Mouse (Mus musculus): ENCODE measurements around the gene Ykt6.

The Ykt6 gene

DNA sequence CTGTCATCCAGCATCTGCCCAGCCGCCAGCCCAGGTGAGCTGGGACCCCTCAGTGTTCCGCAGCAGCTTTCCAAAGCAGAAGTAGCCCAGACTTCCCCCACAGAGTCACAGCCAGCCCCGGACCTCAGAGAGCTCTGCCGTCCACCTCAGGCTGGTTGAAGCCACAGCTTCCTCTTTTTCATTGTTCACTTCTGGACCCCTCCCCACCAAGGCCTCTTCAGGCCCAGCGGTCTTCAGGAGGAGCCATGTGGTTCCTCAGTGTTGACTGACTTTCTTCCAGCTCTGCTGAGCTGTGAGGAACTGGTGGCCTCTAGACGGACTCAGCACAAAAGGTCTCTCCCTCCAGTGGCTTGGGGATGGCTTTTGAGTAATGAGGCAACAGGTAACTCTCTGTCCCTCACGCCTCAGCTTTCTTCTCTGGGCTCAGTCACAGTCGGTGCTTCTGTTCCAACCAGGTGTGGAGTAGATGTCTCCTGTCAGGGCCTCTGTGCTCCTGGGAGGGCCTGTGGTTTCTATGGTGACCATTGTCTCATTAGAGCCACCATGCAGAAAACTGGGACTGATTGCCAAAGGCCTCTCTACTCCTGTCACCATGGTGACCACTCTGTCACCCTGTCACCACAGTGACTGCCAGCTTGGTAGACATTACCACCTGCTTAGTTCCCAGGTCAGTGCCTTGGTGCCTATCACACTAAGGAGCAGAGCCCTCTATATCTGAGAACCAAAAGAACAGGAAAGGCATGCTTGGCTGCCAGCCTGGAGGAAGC, 5.7 kb upstream of the Ykt6 start, which contains the start of gene Gck:
TSS of gene Gck (minus strand) at position 496 of the 767 bp plus-strand sequence.
- DNase-seq: no peak

GRCm38 (mm10) chr11:5952501-5952900, 3.0 kb upstream of the Ykt6 start:
- no peak for DNase-seq

DNA sequence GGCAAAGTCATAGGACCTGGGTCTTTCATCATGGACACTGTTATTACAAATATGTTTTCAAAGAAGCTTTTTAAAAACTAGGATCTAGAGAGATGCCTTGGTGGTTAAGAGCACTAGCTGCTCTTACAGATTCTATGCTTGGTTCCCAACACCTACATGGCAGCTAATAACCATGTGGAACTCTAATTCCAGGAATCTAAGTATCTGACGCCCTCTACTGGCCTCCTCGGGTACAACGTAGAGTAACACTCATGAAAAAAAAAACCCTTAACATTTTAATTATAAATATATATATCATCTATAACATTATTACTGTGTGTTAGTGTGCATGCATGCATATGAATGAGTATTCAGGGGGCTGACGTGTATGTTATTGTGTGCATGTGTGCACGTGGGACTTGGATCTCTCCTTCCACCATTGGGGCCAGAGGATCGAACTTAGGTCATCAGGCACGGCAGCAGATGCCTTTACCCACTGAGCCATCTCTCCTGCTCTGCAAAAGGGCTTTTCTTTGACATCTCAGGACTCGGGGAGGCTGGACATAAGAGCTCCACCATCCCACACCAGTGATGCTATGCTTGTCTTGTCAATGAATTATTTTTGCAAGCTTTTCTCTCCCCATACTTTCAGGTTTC, 2.2 kb upstream of the Ykt6 start:
- DNase-seq: no peak

GRCm38 (mm10) chr11:5954435-5954834, 1.1 kb upstream of the Ykt6 start:
- no peak for DNase-seq

- DNase-seq: peak; percentile 46
Observed at GRCm38 (mm10) chr11:5954965-5955504, 458 bp upstream of the Ykt6 start.

GRCm38 (mm10) chr11:5960051-5960450, 4.6 kb downstream of the Ykt6 start:
- DNase-seq: no peak

- no peak for DNase-seq
Observed at GRCm38 (mm10) chr11:5965865-5966264, 10.4 kb downstream of the Ykt6 start.

DNA sequence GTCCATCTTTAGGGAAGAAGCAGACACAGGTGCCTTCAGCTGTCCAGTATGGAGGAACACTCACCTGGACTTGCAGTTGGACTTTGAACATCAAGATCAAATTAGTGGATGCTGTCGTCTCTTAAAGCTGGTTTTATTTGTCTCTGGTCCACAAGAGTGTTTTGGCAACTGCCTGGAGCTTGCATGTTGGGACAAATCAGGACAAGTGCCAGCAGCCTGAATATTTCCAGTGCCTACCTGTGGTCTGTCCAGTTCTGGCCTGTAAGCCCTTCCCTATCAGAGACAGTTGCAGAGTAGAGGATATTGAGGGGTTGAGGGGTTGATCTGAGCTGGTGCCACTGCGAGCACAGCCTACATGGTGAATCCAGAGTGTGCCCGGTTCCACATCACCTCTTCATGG, 11.3 kb downstream of the Ykt6 start:
- no peak for DNase-seq

DNA sequence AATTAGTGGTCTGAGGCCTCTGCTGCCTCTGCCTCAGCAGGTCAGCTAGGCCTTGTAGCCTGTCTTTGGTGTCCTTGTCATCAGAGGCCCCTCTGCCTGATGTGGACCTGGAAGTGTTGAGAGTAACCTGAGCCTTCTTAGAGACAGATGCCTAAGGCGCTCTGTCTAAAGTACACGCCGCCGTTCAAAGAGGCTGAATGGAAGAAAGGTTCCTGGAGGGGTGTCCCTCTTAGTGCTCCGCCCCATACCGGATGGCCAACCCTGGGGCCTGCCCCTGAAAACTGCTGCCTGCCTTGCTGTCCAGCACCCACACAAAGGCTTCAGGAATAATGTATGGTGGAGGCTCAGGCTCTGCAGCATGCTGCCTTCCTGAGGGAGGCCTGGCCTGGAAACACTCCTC, 12.7 kb downstream of the Ykt6 start:
- no peak for DNase-seq

- no peak for DNase-seq
Observed at GRCm38 (mm10) chr11:5971202-5971601, 15.7 kb downstream of the Ykt6 start.

- DNase-seq: no peak
Observed at GRCm38 (mm10) chr11:5973151-5973550, 17.7 kb downstream of the Ykt6 start.

- DNase-seq: no peak
Observed at GRCm38 (mm10) chr11:5974053-5974452, 18.6 kb downstream of the Ykt6 start.

DNA sequence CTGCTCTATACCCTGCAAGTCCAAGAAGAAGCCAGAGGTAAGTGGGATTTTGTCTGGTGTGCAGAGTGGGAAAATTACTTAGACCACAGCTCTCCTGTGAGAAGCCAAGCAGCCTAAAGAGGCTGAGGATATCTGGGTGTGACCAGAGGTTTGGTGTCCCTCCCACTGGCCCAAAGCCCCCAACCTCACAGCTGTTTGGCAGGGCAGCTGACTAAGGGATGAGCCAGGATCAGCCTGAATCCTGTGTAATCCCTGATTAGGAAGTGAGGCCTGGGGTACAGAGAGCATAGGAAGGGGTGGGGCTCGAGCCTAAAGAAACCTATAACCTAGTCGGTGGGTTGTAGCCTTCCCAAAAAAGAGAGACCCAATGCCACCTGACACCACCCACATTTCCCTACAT, 19.6 kb downstream of the Ykt6 start:
- DNase-seq: no peak

- DNase-seq: no peak
Observed at GRCm38 (mm10) chr11:5976106-5976505, 20.6 kb downstream of the Ykt6 start.

DNA sequence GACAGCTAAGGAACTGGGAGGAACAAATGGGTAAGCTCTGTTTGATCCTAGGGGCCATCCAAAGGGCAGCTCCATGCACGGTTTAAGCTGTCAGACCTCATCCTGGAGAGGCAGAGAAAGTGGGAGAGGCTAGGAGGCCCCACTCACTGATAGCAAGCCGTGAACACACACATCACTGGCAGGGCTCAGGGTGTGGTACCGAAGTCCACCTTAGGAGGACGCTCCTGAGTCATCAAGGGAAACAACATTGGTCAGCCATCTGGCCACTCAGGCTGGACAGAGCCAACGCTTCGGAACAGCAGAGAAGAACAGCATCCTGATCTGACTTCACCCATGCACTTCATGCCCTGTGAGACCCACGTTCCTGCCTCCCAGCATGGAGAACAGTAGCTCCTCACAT, 23.6 kb downstream of the Ykt6 start:
- no peak for DNase-seq

- DNase-seq: no peak
Observed at GRCm38 (mm10) chr11:5980108-5980507, 24.6 kb downstream of the Ykt6 start.

DNA sequence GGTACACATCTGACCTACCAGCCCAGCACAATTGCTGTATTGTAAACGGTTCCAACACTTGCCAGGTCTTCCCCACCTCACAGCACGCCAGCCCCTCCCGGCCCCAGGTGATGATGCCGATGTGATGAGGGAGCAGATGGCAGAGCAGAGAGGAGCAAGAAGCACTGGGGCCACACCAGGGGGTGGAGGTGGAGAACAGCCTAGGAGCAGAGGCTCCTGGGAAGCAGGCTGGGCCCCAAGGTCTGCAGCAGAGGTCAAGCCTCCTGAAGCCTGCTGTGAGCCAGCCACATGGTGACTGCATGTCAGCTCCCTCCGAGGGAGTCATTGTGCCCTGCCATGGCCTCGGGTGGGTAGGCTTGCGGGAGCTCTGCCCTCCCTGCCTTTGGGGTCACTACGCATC, 25.1 kb downstream of the Ykt6 start:
- DNase-seq: no peak

- no peak for DNase-seq
Observed at GRCm38 (mm10) chr11:5981323-5981722, 25.8 kb downstream of the Ykt6 start.

DNA sequence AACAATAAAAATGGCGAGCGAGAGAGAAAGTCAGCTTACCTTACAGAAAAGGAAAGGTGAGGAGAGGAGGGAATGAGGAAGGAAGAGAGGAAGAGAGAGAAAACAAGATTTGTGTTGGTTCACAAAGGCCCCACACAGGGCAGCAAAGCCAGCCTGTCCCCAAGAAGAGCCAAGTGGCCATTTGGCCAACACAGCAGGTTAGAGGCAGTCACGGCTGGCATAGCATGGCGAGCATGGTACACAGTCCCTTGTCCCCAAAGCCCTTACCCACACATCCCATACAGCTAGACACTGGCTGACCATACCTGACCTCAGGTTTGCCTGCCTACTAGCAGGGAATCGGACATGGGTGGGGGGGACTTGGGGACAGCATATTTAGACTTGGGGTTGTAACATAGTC, 28.1 kb downstream of the Ykt6 start:
- peak; percentile 73 for DNase-seq

- DNase-seq: no peak
Observed at GRCm38 (mm10) chr11:5988126-5988525, 32.6 kb downstream of the Ykt6 start.

GRCm38 (mm10) chr11:5989954-5990593, 34.6 kb downstream of the Ykt6 start:
- peak; percentile 54 for DNase-seq

GRCm38 (mm10) chr11:5990910-5991309, 35.4 kb downstream of the Ykt6 start:
- no peak for DNase-seq

- DNase-seq: peak; percentile 62
Observed at GRCm38 (mm10) chr11:5994212-5994611, 38.7 kb downstream of the Ykt6 start.

- no peak for DNase-seq
Observed at GRCm38 (mm10) chr11:5994880-5995279, 39.4 kb downstream of the Ykt6 start.
